Comparison of ENCODE assay signal across 7 mouse cellular contexts in the genomic region with DNA sequence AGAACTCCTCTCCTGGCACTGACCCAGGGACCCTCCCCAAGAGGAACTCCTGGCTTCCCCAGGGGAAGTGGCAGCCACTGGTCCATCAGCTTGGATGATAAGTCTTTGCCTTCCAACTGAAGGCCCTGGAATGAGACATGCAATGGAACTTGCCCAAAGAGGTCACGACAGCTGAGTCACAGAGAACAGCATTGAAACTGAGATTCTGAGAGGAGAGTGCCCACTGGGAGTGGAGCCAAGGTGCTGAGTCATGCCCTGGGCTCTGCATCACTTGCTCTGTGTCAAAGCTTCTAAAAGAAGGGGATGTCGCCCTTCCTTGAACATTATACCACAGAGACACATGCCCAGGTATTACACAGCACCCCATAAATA.
DNase-seq lines count a peak whose midpoint lies in the region.

No protein-coding gene starts in this region.

- peak; percentile 49 for DNase-seq in testis, postnatal 10 days (ENCODE audit: low spot score)
- no peak for DNase-seq in testis, postnatal 14 days (ENCODE audit: low spot score)
- DNase-seq in adrenal gland, postnatal 36 days, result peak; percentile 97 to 98
- peak; percentile 85 for DNase-seq in gastrocnemius, postnatal 25 days
- DNase-seq in layer of hippocampus, postnatal 10 days (ENCODE audit: low spot score in 2 of 2), result peak; percentile 53 to 56
- DNase-seq in telencephalon, adult 2 months (ENCODE audit: low read depth, low spot score), result peak; percentile 32
- no peak for DNase-seq in c-Kit-positive CD71-positive TER-119-positive erythroid progenitor cells, embryonic 14.5 days (ENCODE audit: low spot score)

Comparison
In these comparisons a context has a peak if more than half of its experiments do, and no peak if none do; other contexts are left out.
1. DNase-seq: peak in testis, postnatal 10 days (single experiment), adrenal gland, postnatal 36 days (2 of 2), gastrocnemius, postnatal 25 days (single experiment), layer of hippocampus, postnatal 10 days (2 of 2) and telencephalon, adult 2 months (single experiment); none in testis, postnatal 14 days (single experiment) and c-Kit-positive CD71-positive TER-119-positive erythroid progenitor cells, embryonic 14.5 days (single experiment).